ENCODE assay signal across 27 mouse cellular contexts in genomic region chrX:101931016-101931415, GRCm38 (mm10).
"Had no signal": no experiment of that assay in that cellular context is flagged by ENCODE, and none has a peak within 500 bp of the region (broad histone marks: within the 10 kb centered on the region; RNA-seq: fewer than 3 reads in every experiment).

No protein-coding gene starts in this region.

- H3K4me1 ChIP-seq: heart, embryonic 15.5 days; hindbrain, embryonic 10.5 days; hindbrain, embryonic 12.5 days; intestine, embryonic 15.5 days; kidney, embryonic 15.5 days; limb, embryonic 13.5 days; liver, embryonic 12.5 days had no signal

- H3K4me2 ChIP-seq: heart, embryonic 11.5 days; heart, embryonic 13.5 days; heart, embryonic 15.5 days; hindbrain, embryonic 12.5 days; hindbrain, embryonic 14.5 days; intestine, embryonic 15.5 days; kidney, embryonic 15.5 days; limb, embryonic 13.5 days; limb, embryonic 15.5 days; liver, embryonic 12.5 days had no signal

- H3K36me3 ChIP-seq: heart, embryonic 13.5 days; heart, embryonic 15.5 days; hindbrain, embryonic 10.5 days; hindbrain, embryonic 12.5 days; intestine, embryonic 15.5 days; kidney, embryonic 15.5 days; limb, embryonic 13.5 days; limb, embryonic 15.5 days; liver, embryonic 12.5 days had no signal

- ATAC-seq: hindbrain, embryonic 16.5 days; inflammation-experienced regulatory T-cells, adult 6 months; intestine, embryonic 15.5 days; liver, embryonic 12.5 days had no signal

- DNase-seq: gastrocnemius, postnatal 10 days; gastrocnemius, postnatal 25 days; heart, adult 2 months; heart, postnatal 4 days; kidney, adult 11 months; kidney, adult 2 months; kidney, adult 9 months; kidney, postnatal 14 days; kidney, postnatal 36 days; layer of hippocampus, adult 9-11 months; layer of hippocampus, postnatal 36 days; left cerebral cortex, postnatal 4 days had no signal

- H3K27ac ChIP-seq: heart, adult 2 months; heart, embryonic 13.5 days; heart, embryonic 15.5 days; hindbrain, embryonic 10.5 days; hindbrain, embryonic 12.5 days; hindbrain, embryonic 14.5 days; intestine, embryonic 15.5 days; kidney, embryonic 15.5 days; kidney, postnatal 0 days; limb, embryonic 13.5 days; limb, embryonic 15.5 days; liver, embryonic 12.5 days; liver, embryonic 14.5 days had no signal

- H3K9ac ChIP-seq: heart, embryonic 13.5 days; heart, embryonic 15.5 days; hindbrain, embryonic 12.5 days; hindbrain, embryonic 14.5 days; intestine, embryonic 15.5 days; kidney, embryonic 15.5 days; limb, embryonic 13.5 days; limb, embryonic 15.5 days; liver, embryonic 12.5 days; liver, embryonic 14.5 days had no signal

- H3K4me3 ChIP-seq: heart, adult 2 months; heart, embryonic 13.5 days; heart, embryonic 15.5 days; hindbrain, embryonic 10.5 days; hindbrain, embryonic 12.5 days; intestine, embryonic 15.5 days; kidney, embryonic 15.5 days; limb, embryonic 13.5 days; limb, embryonic 15.5 days; liver, embryonic 12.5 days had no signal

- H3K9me3 ChIP-seq: heart, embryonic 13.5 days; heart, embryonic 15.5 days; hindbrain, embryonic 10.5 days; hindbrain, embryonic 12.5 days; intestine, embryonic 15.5 days; kidney, embryonic 15.5 days; limb, embryonic 13.5 days; limb, embryonic 15.5 days; liver, embryonic 12.5 days had no signal

- H3K27me3 ChIP-seq: intestine, embryonic 15.5 days had no signal
